Mouse (Mus musculus) brain, embryonic 14.5 days (tissue): ENCODE measurements around the gene 9530068E07Rik.

Experiments
- CTCF ChIP-seq: fragments of 200-500 bp; IDR thresholded peaks from 2 replicates; pipeline ENCODE4 v1.5.1; 2012; ENCODE audit warnings: inconsistent platforms, mild to moderate bottlenecking, moderate library complexity, borderline replicate concordance; ENCODE audit not compliant: insufficient read depth, insufficient read length; ENCODE audit errors: extremely low read depth
- POLR2A ChIP-seq: fragments of 200-500 bp; IDR thresholded peaks from 2 replicates; pipeline ENCODE4 v1.6.1; 2012; ENCODE audit warnings: mild to moderate bottlenecking, inconsistent platforms, borderline replicate concordance; ENCODE audit not compliant: poor library complexity, insufficient read depth, insufficient read length, severe bottlenecking; ENCODE audit errors: extremely low read depth

- TF ChIP-seq CTCF (no peak), POLR2A (no peak)
These were observed 37.6 kb downstream of the 9530068E07Rik start for GRCm38 (mm10) chr11:52433797-52434195.
